Mouse (Mus musculus) CH12.LX (cell line): ENCODE data around the gene Tex21. TPM values are rescaled to one million over a fixed set of nuclear protein-coding genes. Genes with fewer than 3 reads are reported as not detected.

ENCODE experiments used
- DNase-seq: peaks from one replicate; pipeline ENCODE4 v3.0.0-alpha.2; 2013; ENCODE audit errors: extremely low read depth
- H3K27ac ChIP-seq: 2 replicates; pipeline ENCODE4 v1.5.1; 2012; ENCODE audit warnings: low read depth, mild to moderate bottlenecking, control low read depth, moderate library complexity; ENCODE audit not compliant: insufficient read depth
- H3K27me3 ChIP-seq: replicated peaks from 2 replicates; pipeline ENCODE3; 2012; ENCODE audit warnings: inconsistent platforms
- H3K36me3 ChIP-seq, 2 experiments: replicated peaks in 1 of 2; 2 replicates each; pipeline versions ENCODE3 to v1.6.1; 2012; ENCODE audit warnings: inconsistent platforms in 1 of 2, low read length in 1 of 2, mild to moderate bottlenecking in 1 of 2, mixed read lengths in 1 of 2, moderate library complexity in 1 of 2; ENCODE audit not compliant: control insufficient read depth in 1 of 2, insufficient read depth in 1 of 2
- H3K4me1 ChIP-seq, 2 experiments: 2 replicates each; pipeline ENCODE4 v1.6.1; 2012; ENCODE audit warnings: inconsistent platforms in 1 of 2, moderate library complexity in 1 of 2; ENCODE audit not compliant: insufficient read depth in 2 of 2, control insufficient read depth in 1 of 2
- H3K4me2 ChIP-seq: 2 replicates; pipeline ENCODE4 v1.6.1; 2012; ENCODE audit warnings: low read depth, mild to moderate bottlenecking, control low read depth; ENCODE audit not compliant: poor library complexity, insufficient read depth, severe bottlenecking
- H3K4me3 ChIP-seq, 3 experiments: fragments of 150-350 bp in 1 of 3; sonication (generic) in 1 of 3; replicated peaks in 1 of 3; 2 replicates each; pipeline versions ENCODE3 to v1.5.1; 2011 to 2012; ENCODE audit warnings: low read depth in 2 of 3, low read length in 2 of 3, mild to moderate bottlenecking in 2 of 3, moderate library complexity in 2 of 3, control low read depth in 1 of 3, improper control_type of control experiment in 1 of 3, inconsistent platforms in 1 of 3, mixed read lengths in 1 of 3; ENCODE audit not compliant: poor library complexity in 1 of 3
- H3K79me2 ChIP-seq: replicated peaks from 2 replicates; pipeline ENCODE4 v1.6.1; 2012; ENCODE audit warnings: mild to moderate bottlenecking, moderate library complexity; ENCODE audit not compliant: control insufficient read depth, poor library complexity, insufficient read depth, severe bottlenecking; ENCODE audit errors: extremely low read depth
- H3K9ac ChIP-seq: 2 replicates; pipeline ENCODE4 v1.6.1; 2012; ENCODE audit warnings: low read depth, mild to moderate bottlenecking, control low read depth, moderate library complexity; ENCODE audit not compliant: insufficient read depth
- H3K9me3 ChIP-seq: replicated peaks from 2 replicates; pipeline ENCODE3; 2012; ENCODE audit warnings: low read length, inconsistent platforms, mixed read lengths
- CHD1 ChIP-seq: IDR thresholded peaks from 2 replicates; pipeline ENCODE4 v1.6.1; 2012; ENCODE audit warnings: low read depth, low read length, improper control_type of control experiment, inconsistent platforms
- E2F4 ChIP-seq: IDR thresholded peaks from 2 replicates; pipeline ENCODE4 v1.6.1; 2011; ENCODE audit warnings: low read depth, low read length, improper control_type of control experiment; ENCODE audit not compliant: insufficient replicate concordance
- ELF1 ChIP-seq: IDR thresholded peaks from 2 replicates; pipeline ENCODE4 v1.6.1; 2014; ENCODE audit warnings: low read depth, mild to moderate bottlenecking, inconsistent platforms, low read length, improper control_type of control experiment
- EP300 ChIP-seq: IDR thresholded peaks from 2 replicates; pipeline ENCODE4 v1.6.1; 2011; ENCODE audit warnings: low read length, improper control_type of control experiment
- ETS1 ChIP-seq: conservative IDR thresholded peaks from 2 replicates; pipeline ENCODE4 v1.6.1; 2012; ENCODE audit warnings: low read depth, mild to moderate bottlenecking, inconsistent platforms, low read length, improper control_type of control experiment, moderate library complexity
- HCFC1 ChIP-seq: IDR thresholded peaks from 2 replicates; pipeline ENCODE4 v1.6.1; 2012; ENCODE audit warnings: low read depth, mild to moderate bottlenecking, inconsistent platforms, low read length, improper control_type of control experiment
- KAT2A ChIP-seq: IDR thresholded peaks from 2 replicates; pipeline ENCODE4 v1.6.1; 2012; ENCODE audit warnings: low read length, improper control_type of control experiment, inconsistent platforms; ENCODE audit not compliant: insufficient replicate concordance
- MAX ChIP-seq: IDR thresholded peaks from 2 replicates; pipeline ENCODE4 v1.6.1; 2011; ENCODE audit warnings: low read length, improper control_type of control experiment
- MAZ ChIP-seq: IDR thresholded peaks from 2 replicates; pipeline ENCODE4 v1.6.1; 2012; ENCODE audit warnings: low read depth, mild to moderate bottlenecking, inconsistent platforms, low read length, improper control_type of control experiment, moderate library complexity
- MEF2A ChIP-seq: IDR thresholded peaks from 2 replicates; pipeline ENCODE4 v1.6.1; 2014; ENCODE audit warnings: low read depth, mild to moderate bottlenecking, inconsistent platforms, low read length, improper control_type of control experiment, borderline replicate concordance
- MYC ChIP-seq: IDR thresholded peaks from 2 replicates; pipeline ENCODE4 v1.6.1; 2011; ENCODE audit warnings: low read depth, mild to moderate bottlenecking, improper control_type of control experiment, low read length
- NRF1 ChIP-seq: IDR thresholded peaks from 2 replicates; pipeline ENCODE4 v1.6.1; 2014; ENCODE audit warnings: low read depth, mild to moderate bottlenecking, inconsistent platforms, low read length, improper control_type of control experiment, moderate library complexity
- PAX5 ChIP-seq: IDR thresholded peaks from 2 replicates; pipeline ENCODE4 v1.6.1; 2012; ENCODE audit warnings: low read length, inconsistent platforms, mixed read lengths
- POLR2A ChIP-seq: IDR thresholded peaks from 2 replicates; pipeline ENCODE4 v1.6.1; 2011; ENCODE audit warnings: low read depth, mild to moderate bottlenecking, improper control_type of control experiment, low read length
- POLR2AphosphoS2 ChIP-seq: IDR thresholded peaks from 2 replicates; pipeline ENCODE4 v1.6.1; 2011; ENCODE audit warnings: low read depth, low read length, improper control_type of control experiment
- SIN3A ChIP-seq: IDR thresholded peaks from 2 replicates; pipeline ENCODE4 v1.6.1; 2012; ENCODE audit warnings: low read length, improper control_type of control experiment, inconsistent platforms
- SMC3 ChIP-seq: IDR thresholded peaks from 2 replicates; pipeline ENCODE4 v1.6.1; 2011; ENCODE audit warnings: low read depth, low read length, improper control_type of control experiment
- TCF12 ChIP-seq: IDR thresholded peaks from 2 replicates; pipeline ENCODE4 v1.6.1; 2014; ENCODE audit warnings: low read depth, mild to moderate bottlenecking, inconsistent platforms, low read length, improper control_type of control experiment
- UBTF ChIP-seq: IDR thresholded peaks from 2 replicates; pipeline ENCODE4 v1.6.1; 2012; ENCODE audit warnings: low read depth, mild to moderate bottlenecking, inconsistent platforms, low read length, improper control_type of control experiment, moderate library complexity
- ZC3H11A ChIP-seq: IDR thresholded peaks from 2 replicates; pipeline ENCODE4 v1.6.1; 2012; ENCODE audit warnings: low read depth, mild to moderate bottlenecking, inconsistent platforms, low read length, improper control_type of control experiment
- ZKSCAN1 ChIP-seq: IDR thresholded peaks from 2 replicates; pipeline ENCODE4 v1.6.1; 2012; ENCODE audit warnings: low read depth, inconsistent platforms, low read length, improper control_type of control experiment, borderline replicate concordance
- ZMIZ1 ChIP-seq: IDR thresholded peaks from 2 replicates; pipeline ENCODE4 v1.6.1; 2012; ENCODE audit warnings: low read depth, mild to moderate bottlenecking, inconsistent platforms, low read length, improper control_type of control experiment
- dilution Hi-C: fragments of 300-500 bp; cut with MboI; formaldehyde crosslinking; loops from 2 replicates; pipeline ENCODE4 v1.14.3; 2020; ENCODE audit warnings: low sequenced_read_pairs; ENCODE audit not compliant: extremely low pct_unique_long_range_greater_than_20kb, extremely low pct_ligation_motif_present
- in situ Hi-C: fragments of 300-500 bp; cut with MboI; formaldehyde crosslinking; loops from 3 replicates; pipeline ENCODE4 v1.14.3; 2019; ENCODE audit warnings: low sequenced_read_pairs, low pct_ligation_motif_present, low pct_unique_long_range_greater_than_20kb, mixed read lengths
- polyA plus RNA-seq: library from polyadenylated mRNA; unstranded; fragments of >175 nt; gene quantifications from 2 replicates; pipeline ENCODE4 v1.2.1, GENCODE M21; 2012; ENCODE audit warnings: low read depth; ENCODE audit not compliant: insufficient read length
- total RNA-seq, 2 experiments: library from RNA; depleted of rRNA; stranded (reverse); fragments of 300-350 nt in 1 of 2; fragments of >200 nt in 1 of 2; gene quantifications; 2 replicates each; pipeline ENCODE4 v1.2.3; 2012 to 2014

Gene Tex21
- total and polyA plus RNA-seq, 3 experiments, result 0.11 to 0.42 (median 0.29) TPM

DNA sequence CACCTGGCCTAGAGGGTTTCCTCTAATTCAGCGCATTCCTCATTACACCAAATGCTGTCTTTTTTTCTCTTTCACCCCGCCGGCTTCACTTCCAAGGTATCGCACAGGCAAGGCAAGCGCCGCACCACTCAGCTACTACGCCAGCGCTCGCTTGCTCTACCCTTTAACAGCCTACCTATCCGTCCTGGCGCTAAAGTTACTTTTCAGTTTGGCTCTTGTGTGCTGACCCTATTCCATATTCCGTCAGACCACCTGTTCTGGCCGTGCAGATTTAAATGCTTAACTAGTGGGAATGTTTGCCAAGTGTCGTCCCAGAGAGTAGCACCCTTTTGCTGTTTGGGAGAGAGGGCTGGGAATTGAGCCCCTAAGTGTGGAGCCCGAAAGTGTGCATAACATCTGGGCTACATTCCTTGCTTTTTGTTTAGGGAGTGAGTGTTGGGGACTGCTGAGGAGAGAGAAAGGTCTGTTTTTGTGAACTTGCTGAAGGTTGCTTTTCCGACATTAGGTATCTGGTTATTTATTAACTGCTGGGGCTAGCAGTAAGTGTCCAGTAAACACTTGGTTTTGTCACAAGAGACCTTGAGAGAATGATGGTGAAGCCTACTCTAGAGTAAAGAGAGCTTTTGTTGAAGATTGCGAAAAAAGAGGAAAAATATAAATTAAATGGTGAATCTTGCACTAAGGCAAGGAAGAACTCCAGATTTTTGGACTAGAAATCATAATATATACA, 9.7 kb upstream of the Tex21 start:
- peaks cover 52% of the 10 kb centered on the region for H3K79me2 ChIP-seq
- H3K27ac ChIP-seq, result no peak overlapping the region
- peak overlapping the region; percentile 88 to 96 (median 92) for H3K4me3 ChIP-seq
- TF ChIP-seq E2F4, result no peak
- no peak for TF ChIP-seq TCF12
- no peak for TF ChIP-seq MEF2A
- TF ChIP-seq KAT2A, result no peak
- TF ChIP-seq MAX, result no peak
- TF ChIP-seq POLR2A, result no peak
- TF ChIP-seq SMC3, result no peak
- TF ChIP-seq CHD1, result no peak
- no peak for TF ChIP-seq NRF1
- no peak for TF ChIP-seq ZKSCAN1
- no peak for TF ChIP-seq PAX5
- TF ChIP-seq HCFC1, result no peak
- no peak for TF ChIP-seq MYC
- no peak for TF ChIP-seq SIN3A
- TF ChIP-seq ETS1, result no peak
- no peak for TF ChIP-seq POLR2AphosphoS2
- TF ChIP-seq ELF1, result no peak
- TF ChIP-seq ZMIZ1, result no peak
- TF ChIP-seq UBTF, result no peak
- TF ChIP-seq EP300, result no peak
- peak; percentile 16 for DNase-seq
- no peaks in the 10 kb centered on the region for H3K9me3 ChIP-seq
- peak overlapping the region; percentile 66 for H3K9ac ChIP-seq
- in situ Hi-C loops, result no loop called here
- H3K36me3 ChIP-seq, result peaks cover 0 to 11% of the 10 kb centered on the region in 2 experiments
- H3K4me1 ChIP-seq, result peaks cover 5 to 30% of the 10 kb centered on the region in 2 experiments; a peak in 3 of 4 replicates
- dilution Hi-C loops, result no loop called here
- no peaks in the 10 kb centered on the region for H3K27me3 ChIP-seq
- peak overlapping the region; percentile 97 for H3K4me2 ChIP-seq

DNA sequence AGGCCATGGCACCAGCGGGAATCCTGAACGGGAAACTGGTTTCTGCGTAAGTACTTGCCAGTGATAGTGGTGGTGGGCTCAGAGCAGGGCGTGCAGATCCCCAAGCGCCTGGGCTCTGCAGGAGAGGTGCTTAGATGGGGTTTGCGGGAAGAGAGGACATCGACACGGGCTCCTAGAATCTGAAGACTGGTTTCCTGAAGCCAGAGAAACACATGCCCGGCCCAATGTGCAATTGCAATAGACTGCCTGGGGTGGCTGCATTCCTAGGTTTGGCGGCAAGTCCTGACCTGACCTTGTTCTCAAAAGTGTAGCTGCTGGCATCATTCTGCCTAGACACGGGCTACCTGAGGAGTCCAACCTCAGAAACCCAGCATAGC, 8.9 kb upstream of the Tex21 start:
- TF ChIP-seq ZC3H11A, result no peak
- peak; percentile 12; the same call in 1 of the 2 replicates for TF ChIP-seq SIN3A
- peak; percentile 0; the same call in 1 of the 2 replicates for TF ChIP-seq MEF2A
- TF ChIP-seq ETS1, result no peak
- TF ChIP-seq MAZ, result 0 out of 2 replicates have a peak, but pooled peaks have one; percentile 12
- Histone ChIP-seq H3K79me2 (peaks cover 46% of the 10 kb centered on the region), H3K4me1 (peaks cover 5 to 30% of the 10 kb centered on the region in 2 experiments; a peak in 3 of 4 replicates), H3K27me3 (no peaks in the 10 kb centered on the region), H3K36me3 (peaks cover 0 to 7% of the 10 kb centered on the region in 2 experiments), H3K9me3 (no peaks in the 10 kb centered on the region), H3K4me2 (peak overlapping the region; percentile 97), H3K9ac (peak overlapping the region; percentile 66), H3K27ac (peak overlapping the region; percentile 35), H3K4me3 (peak overlapping the region; percentile 88 to 96 (median 92))
- no peak for DNase-seq
- in situ Hi-C loops (no loop called here), dilution Hi-C loops (no loop called here)
